Mouse (Mus musculus): ENCODE data around the gene Hsd17b11.
"Not testable (repeated sequence)": the region's sequence is repeated elsewhere in the genome, so short reads cannot be mapped to it uniquely, and the experiment has no call there.

Hsd17b11 gene

DNA sequence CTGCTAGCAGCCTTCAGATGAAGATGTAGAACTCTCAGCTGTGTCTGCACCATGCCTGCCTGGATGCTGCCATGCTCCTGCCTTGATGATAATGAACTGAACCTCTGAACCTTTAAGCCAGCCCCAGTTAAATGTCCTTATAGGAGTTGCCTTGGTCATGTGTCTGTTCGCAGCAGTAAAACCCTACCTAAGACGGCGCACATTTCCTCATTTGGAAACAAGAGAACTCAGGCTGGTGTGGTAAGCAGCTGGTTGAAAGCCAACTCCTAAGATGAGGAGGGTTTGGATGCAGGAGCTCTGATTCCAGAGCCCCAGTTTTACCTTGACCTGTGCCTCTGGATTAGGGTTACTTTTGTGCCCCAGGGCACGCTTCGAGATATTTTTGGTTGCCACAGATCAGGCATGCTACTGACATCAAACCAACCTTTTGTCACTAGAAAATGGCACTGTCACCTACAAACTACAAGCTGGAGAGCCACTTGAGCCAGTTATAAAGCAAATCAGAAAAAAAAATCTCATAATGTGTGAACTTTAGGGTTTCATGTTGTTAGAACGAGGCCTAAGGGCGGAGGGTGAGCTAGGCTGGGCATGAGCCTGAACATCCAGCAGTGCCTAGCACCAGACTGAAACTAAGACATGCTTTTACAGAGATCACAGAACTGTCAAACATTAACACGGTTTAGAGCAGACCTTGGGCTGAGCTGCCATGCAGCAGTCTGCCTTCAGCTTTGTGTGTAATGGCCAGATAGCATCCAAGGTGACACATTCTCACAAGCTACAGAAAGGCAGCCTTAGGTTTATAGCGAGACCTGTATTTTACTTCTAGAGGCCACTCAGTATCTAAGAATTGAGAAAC lies 40.8 kb downstream of the Hsd17b11 start:
- DNase-seq (ENCODE audit: low read depth): no peak

DNA sequence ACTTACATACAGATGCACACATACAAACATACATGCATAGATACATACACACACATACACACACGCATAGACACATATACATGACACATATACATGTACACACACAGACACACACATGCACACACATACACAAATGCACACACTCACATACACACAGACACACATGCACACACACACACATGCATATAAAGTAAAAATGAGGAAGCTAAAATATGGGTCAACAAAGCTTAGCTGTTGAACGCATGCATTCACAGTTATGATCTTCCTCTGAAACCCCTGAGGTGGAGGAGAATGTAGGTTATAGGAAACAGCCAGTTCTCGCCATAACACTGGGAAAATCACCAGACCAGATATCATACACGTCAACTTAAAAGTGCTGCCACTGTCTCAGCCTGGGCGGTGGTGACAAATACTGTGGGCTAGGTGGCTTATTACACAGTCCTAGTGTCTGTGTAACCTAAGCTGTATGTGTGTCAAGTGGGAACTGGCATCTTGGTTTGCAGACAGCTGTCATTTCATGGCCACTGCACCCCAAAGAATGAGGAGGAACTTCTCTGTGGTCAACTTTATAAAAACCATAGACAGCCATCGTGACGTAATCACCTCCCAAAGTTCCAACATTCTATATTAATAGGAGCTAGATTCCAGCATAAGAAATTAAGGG lies 43.7 kb downstream of the Hsd17b11 start:
- DNase-seq (ENCODE audit: low read depth): no peak

DNA sequence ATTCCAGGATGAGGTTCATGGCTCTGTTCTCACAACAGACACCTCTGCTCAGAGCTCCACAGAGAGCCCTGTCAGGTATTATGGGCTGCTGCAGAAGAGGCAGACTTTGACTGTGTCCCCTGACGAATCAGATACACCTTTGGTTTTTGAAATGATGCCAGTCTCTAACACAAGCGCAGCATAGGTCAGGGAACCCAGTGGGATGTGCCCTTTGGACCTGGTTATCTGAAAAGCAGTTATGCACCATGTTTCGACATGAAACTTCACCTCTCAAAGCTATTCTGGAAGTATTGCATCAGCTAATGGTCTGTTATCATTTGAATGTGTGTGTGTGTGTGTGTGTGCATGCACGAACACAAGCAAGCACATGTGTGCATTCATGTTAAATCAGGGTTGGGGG lies 44.4 kb downstream of the Hsd17b11 start, which contains the start of gene Hsd17b13:
Hsd17b13 (minus strand) TSS at position 114 of the 400 bp plus-strand sequence.
- no peak for DNase-seq (ENCODE audit: low read depth)

DNA sequence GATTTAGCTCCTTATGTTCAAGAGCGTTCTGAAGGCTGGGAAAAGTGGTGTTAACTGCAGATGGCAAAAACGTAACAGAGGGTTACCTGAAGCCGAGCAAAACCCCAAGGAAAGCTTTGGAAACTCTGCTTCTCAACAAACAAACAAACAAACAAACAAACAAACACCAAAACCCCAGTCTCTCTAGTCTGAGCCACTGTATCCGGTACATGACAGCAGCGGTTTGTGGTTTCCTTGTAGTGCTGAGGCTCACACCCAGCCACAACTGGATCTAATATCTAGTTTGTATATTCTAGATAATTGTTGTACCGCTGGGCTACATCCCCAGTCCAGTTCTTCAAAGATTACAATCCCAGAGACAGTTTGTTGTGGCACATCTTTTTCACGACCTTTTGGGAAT lies 46.0 kb downstream of the Hsd17b11 start:
- no peak for DNase-seq (ENCODE audit: low read depth)

DNA sequence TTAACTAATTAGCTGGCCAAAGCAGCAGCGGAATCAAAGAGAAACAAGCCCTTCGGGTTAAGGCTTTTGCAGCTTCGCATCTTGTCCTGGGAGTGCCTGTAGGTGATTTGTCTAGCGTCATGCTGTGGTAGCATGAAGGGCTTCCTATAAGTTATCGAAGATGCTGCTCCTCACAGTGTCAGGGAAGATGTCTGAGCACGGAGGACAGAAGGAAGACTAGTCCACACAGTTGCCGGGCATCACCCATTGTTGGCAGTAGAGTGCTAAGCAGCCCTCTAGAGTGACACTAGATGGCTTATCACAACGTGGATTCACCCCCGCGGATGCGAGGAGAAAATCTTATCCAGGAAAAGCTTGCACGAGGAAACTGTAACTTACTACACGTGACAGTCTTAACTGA lies 48.9 kb downstream of the Hsd17b11 start:
- no peak for DNase-seq (ENCODE audit: low read depth)

DNA sequence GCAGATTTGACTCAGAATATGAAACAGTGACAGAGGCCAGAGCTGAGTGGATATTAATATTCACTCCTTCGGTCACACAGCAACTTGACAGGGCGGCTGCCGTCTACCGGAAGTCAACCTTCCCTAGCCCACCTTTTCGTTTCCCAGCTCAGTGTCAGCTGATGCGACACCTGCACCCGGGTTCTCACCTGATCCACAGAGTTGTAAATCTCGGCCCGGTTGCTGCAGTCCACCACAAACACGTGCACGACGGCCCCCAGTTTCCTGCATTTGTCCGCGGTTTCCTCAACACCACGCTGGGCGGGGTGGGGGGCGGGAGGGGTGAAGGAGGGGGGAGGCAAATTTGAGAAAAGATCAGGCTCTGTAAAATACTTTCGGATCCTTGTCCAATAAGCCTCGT lies 49.3 kb downstream of the Hsd17b11 start:
- no peak for DNase-seq (ENCODE audit: low read depth)

DNA sequence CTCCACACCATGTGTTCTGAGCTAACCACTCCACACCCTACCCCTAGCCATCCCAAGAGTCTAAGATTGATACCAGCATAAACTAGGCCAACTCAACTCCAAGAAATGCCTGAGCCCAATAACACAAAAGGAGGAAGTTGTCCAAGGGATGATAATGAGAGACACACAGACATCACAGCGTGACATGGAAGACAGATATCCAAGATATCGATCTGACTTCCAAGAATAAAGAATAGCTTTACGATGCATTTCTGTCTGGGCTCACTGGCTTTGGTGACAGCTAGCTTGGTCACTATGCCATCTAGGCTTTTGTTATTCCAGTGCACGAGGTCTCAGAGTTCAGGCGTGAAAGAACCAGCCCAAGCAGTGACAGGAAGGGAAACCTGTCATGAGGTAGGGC lies 50.7 kb downstream of the Hsd17b11 start:
- DNase-seq (ENCODE audit: low read depth): no peak

DNA sequence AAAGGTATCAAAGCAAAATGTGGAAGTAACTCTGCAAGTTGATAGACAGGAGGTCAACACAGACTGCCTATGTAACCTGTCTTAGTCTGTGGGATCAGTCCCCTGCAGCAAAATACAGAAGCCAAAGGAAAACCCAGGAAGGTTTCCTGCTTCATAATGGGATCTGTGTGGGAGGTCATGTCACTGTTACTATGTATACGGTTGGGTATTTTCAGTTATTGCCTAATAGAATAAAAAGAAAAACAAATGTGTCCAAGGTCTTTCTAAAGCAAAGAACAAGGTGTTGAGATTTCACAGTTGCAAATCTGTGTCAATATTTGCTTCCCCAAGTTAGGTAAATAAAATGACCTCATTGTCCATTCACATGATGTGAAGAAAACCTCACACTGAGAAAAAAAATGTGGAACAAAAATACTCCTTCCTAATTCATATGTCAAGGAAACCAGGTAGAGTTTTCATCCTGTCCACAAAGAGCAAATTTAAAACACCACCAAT lies 58.7 kb downstream of the Hsd17b11 start:
- DNase-seq (ENCODE audit: low read depth): no peak

DNA sequence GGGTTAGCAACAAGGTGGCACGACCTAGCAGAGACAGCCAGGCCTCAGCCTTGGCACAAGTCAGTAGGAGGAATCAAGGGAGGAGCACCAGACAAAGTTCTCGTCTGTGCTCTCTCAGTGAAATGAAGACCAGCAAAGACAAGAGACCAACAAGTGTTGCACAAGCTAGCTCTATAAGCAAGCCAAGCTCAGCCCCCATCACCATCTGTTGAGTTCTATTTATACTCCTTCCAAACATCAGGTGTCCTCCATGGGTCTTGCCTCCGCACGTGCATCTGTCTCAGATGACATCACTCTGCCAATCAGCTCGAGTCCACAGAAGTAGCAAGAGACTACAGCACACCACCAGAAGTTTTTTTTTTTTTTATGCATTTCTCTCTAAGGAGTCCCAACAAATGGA lies 67.1 kb downstream of the Hsd17b11 start:
- no peak for DNase-seq (ENCODE audit: low read depth)

DNA sequence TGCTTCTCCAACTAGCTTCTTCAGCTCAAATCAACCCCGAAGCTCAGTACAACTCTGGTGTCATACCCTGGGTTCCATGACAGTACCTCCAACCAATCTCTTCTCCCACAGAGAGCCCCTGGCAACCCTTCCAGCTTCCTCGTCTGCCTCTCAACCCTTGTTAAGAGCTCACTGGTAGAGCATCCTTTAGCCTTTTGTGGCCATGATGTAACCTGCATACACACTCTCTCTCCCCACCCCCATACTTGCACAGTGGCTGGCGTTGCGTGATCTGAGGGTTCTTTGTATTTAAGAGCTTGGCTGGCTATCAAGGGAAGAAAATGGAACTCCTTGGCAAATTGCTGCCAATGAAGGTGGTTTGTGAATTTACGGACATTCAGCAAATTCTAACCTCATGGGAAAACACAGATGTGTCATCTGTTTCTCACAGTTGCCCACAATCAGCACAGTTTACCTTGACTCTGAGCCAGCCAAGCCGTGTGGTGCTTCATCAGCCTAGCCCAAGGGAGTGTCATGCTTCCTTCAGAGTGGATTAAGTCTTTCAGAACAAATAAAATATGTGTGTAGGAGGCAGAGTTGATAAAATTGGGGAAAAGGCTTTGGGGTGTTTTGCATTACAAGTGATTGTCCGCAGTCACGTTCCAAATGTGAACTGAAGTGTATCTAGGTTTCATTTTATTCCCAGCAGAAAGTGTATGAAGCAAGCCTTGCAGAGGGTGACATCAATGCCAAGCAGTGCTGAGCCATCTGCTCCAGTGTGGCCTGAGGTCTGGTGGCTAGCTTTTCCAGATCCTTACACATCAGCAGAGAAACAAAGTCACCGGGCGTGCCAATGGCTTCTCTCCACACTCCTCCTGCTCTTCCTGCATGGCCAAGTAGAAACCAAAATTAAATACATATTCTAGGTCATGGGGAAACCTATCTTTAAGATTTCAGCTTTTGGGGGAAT lies 68.3 kb downstream of the Hsd17b11 start:
- DNase-seq (ENCODE audit: low read depth): peak; percentile 94

DNA sequence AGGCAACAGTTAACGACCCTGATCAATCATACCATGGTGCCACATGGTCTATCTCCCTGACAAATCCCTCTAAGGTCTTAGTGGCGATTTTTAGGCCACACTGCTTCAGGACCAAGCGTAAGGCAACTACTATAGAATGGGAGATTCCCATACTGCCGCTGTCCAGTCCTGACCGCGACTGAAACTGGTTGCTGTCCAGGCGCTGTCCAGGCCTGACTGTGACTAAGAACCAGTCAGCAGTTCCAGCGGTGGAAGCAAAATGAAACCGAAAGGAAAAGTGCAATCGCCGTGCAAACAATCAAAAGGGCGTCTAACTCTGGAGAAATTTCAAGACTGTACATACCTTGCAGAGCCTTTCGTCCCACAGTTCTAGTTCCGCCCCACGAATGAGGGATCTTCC lies 71.6 kb downstream of the Hsd17b11 start:
- not testable (repeated sequence) for DNase-seq (ENCODE audit: low read depth)

DNA sequence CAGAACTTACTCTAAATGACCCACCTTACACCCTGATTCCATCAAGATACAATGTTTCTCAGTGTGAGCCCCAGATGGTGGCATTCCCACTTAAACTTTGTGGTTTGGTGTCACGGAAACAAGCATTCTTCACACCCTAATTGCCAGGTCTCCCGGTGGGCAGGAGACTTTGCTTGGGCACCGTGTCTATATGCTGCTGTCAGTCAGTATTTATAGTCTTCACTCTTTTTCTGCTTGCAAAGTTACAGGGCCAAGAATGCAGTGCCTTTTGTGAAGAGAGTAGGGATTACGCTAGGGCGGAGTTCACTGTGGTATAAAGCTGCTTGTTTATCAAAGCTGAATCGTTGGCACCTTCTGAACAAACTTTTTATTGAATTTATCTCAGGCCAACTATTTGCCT lies 78.5 kb downstream of the Hsd17b11 start:
- DNase-seq (ENCODE audit: low read depth): no peak

DNA sequence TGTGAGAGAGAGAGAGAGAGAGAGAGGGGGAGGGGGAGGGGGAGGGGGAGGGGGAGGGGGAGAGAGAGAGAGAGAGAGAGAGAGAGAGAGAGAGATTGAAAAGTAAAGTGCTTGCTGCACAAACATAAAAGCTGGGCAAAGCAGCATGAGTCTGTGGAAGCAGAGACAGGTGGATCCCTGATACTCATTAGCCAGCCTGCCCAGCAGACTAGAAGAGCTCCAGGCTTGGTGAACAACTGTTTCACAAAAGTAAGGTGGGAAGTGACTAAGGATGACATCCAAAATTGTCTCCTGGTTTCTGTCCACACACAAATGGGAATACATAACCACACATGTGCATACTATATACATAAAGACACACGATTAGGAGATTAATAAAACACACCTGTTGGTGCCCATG lies 81.9 kb downstream of the Hsd17b11 start:
- no peak for DNase-seq (ENCODE audit: low read depth)

Measured in fibroblast of lung, adult 2 months (primary cell).